Mouse (Mus musculus) testis, adult 2 months (tissue): ENCODE measurements around the gene Wdr54. TPM values are rescaled to one million over a fixed set of nuclear protein-coding genes. Genes with fewer than 3 reads are reported as not detected.

Experiments
- H3K27ac ChIP-seq: fragments of 200-500 bp; 2 replicates; pipeline ENCODE4 v1.5.1; 2012; ENCODE audit warnings: low read depth, low read length; ENCODE audit not compliant: control insufficient read depth, insufficient read depth
- H3K27me3 ChIP-seq: fragments of 200-500 bp; 2 replicates; pipeline ENCODE4 v1.6.1; 2012; ENCODE audit warnings: mild to moderate bottlenecking, low read length, moderate library complexity; ENCODE audit not compliant: control insufficient read depth, insufficient read depth
- H3K36me3 ChIP-seq: fragments of 200-500 bp; 2 replicates; pipeline ENCODE4 v1.6.1; 2012; ENCODE audit warnings: mild to moderate bottlenecking, low read length; ENCODE audit not compliant: control insufficient read depth, insufficient read depth
- H3K4me1 ChIP-seq: fragments of 200-500 bp; 2 replicates; pipeline ENCODE4 v1.6.1; 2012; ENCODE audit warnings: low read length; ENCODE audit not compliant: control insufficient read depth, insufficient read depth
- H3K4me3 ChIP-seq: fragments of 200-500 bp; 2 replicates; pipeline ENCODE4 v1.5.1; 2012; ENCODE audit warnings: low read depth, mild to moderate bottlenecking, low read length, moderate library complexity, mixed read lengths; ENCODE audit not compliant: control insufficient read depth
- CTCF ChIP-seq: fragments of 200-500 bp; IDR thresholded peaks from 2 replicates; pipeline ENCODE4 v1.5.1; 2012; ENCODE audit warnings: low read depth, mild to moderate bottlenecking, inconsistent platforms, low read length, moderate library complexity; ENCODE audit not compliant: control insufficient read depth, insufficient read depth, insufficient replicate concordance
- POLR2A ChIP-seq: fragments of 200-500 bp; IDR thresholded peaks from 2 replicates; pipeline ENCODE4 v1.6.1; 2012; ENCODE audit warnings: low read depth, mild to moderate bottlenecking, inconsistent platforms, low read length, moderate library complexity; ENCODE audit not compliant: control insufficient read depth
- polyA plus RNA-seq: library from polyadenylated mRNA; depleted of rRNA; stranded (reverse); fragments of >200 nt; gene quantifications from 2 replicates; pipeline ENCODE4 v1.2.3, GENCODE M21; 2012

Gene Wdr54
- polyA plus RNA-seq, 1 experiment, result 133 TPM

GRCm38 (mm10) chr6:83155552-83156238, 502 bp downstream of the Wdr54 start:
- Histone ChIP-seq H3K4me1 (peaks cover 6% of the 10 kb centered on the region; the same call in 1 of the 2 replicates), H3K36me3 (no peaks in the 10 kb centered on the region), H3K27me3 (no peaks in the 10 kb centered on the region), H3K4me3 (peak overlapping the region; percentile 98), H3K27ac (peak overlapping the region; percentile 50)
- TF ChIP-seq CTCF, result no peak
- TF ChIP-seq POLR2A, result no peak

- no peak overlapping the region for H3K27ac ChIP-seq
- peaks cover 6% of the 10 kb centered on the region; the same call in 1 of the 2 replicates for H3K4me1 ChIP-seq
- TF ChIP-seq POLR2A (no peak), CTCF (no peak)
- H3K36me3 ChIP-seq, result no peaks in the 10 kb centered on the region
- H3K4me3 ChIP-seq, result no peak overlapping the region
- H3K27me3 ChIP-seq, result no peaks in the 10 kb centered on the region
These were observed 2.7 kb downstream of the Wdr54 start for GRCm38 (mm10) chr6:83153485-83153884.

DNA sequence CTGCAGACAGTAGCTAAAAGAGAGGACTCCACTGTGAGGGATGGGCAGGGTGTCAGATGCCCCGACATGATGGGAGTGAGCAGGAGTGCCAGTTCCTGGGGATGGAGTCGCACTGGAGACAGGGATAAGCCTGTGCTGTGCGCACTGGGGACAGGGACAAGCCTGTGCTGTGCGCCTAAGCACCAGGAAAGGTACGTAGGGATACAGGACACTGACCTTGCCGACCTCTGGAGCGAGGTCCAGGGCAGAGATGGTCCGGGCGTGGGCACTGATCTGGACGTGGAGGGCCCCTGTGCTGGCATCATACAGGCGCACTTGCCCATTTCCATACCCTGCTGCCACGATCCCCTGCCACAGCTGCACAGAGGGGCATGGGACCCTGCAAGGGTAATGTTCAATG, 3.2 kb downstream of the Wdr54 start:
- no peak overlapping the region for H3K27ac ChIP-seq
- H3K4me1 ChIP-seq, result peaks cover 6% of the 10 kb centered on the region; the same call in 1 of the 2 replicates
- H3K4me3 ChIP-seq, result no peak overlapping the region
- no peaks in the 10 kb centered on the region for H3K36me3 ChIP-seq
- H3K27me3 ChIP-seq, result no peaks in the 10 kb centered on the region
- TF ChIP-seq CTCF (no peak), POLR2A (no peak)

GRCm38 (mm10) chr6:83151721-83152120, 4.5 kb downstream of the Wdr54 start:
- TF ChIP-seq POLR2A, result no peak
- no peak for TF ChIP-seq CTCF
- H3K4me3 ChIP-seq, result no peak overlapping the region
- H3K36me3 ChIP-seq, result no peaks in the 10 kb centered on the region
- no peak overlapping the region for H3K27ac ChIP-seq
- H3K27me3 ChIP-seq, result no peaks in the 10 kb centered on the region
- H3K4me1 ChIP-seq, result peaks cover 6% of the 10 kb centered on the region; the same call in 1 of the 2 replicates

DNA sequence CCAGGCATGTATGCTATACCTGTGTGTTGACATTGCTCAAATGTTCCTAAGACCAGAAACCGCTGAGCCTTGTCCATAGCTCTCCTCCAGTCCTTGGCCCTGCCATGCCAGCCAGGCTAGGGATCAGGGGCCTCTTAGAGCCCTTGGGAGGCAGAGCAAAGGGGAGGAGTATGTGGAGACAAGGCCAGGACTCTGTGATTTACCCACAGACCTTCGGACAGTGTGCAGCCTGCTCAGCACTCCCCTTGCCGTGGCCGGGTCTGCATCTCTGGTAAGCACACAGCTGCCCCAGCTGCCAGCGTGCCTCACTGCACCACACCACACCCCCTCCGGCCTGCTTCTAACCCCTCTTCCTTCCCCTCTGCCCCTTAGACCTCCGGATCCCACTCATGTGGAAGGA, 8.9 kb downstream of the Wdr54 start:
- H3K4me1 ChIP-seq, result peaks cover 2% of the 10 kb centered on the region
- no peaks in the 10 kb centered on the region for H3K36me3 ChIP-seq
- no peak overlapping the region for H3K4me3 ChIP-seq
- no peak overlapping the region for H3K27ac ChIP-seq
- TF ChIP-seq POLR2A (no peak), CTCF (no peak)
- H3K27me3 ChIP-seq, result no peaks in the 10 kb centered on the region

DNA sequence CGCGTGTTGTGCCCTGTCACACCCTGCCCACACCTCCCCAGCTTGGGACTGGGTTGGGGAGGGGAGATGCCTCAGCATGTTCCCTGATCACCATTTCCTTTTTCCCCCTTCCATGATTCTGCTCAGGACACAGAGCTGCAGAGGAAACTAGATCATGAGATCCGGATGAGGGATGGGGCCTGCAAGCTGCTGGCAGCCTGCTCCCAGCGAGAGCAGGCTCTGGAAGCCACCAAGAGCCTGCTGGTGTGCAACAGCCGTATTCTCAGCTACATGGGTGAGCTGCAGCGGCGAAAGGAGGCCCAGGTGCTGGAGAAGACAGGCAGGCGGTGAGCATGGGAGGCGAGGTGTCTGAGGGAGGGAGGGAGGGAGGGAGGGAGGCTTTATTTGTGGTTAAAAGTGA, 10.4 kb downstream of the Wdr54 start:
- TF ChIP-seq CTCF (no peak), POLR2A (no peak)
- no peak overlapping the region for H3K4me3 ChIP-seq
- H3K4me1 ChIP-seq, result peaks cover 7% of the 10 kb centered on the region
- H3K27ac ChIP-seq, result no peak overlapping the region
- no peaks in the 10 kb centered on the region for H3K36me3 ChIP-seq
- H3K27me3 ChIP-seq, result no peaks in the 10 kb centered on the region

GRCm38 (mm10) chr6:83145209-83145608, 11.0 kb downstream of the Wdr54 start:
- no peaks in the 10 kb centered on the region for H3K27me3 ChIP-seq
- H3K4me3 ChIP-seq, result no peak overlapping the region
- no peak for TF ChIP-seq CTCF
- TF ChIP-seq POLR2A, result no peak
- peaks cover 7% of the 10 kb centered on the region for H3K4me1 ChIP-seq
- no peak overlapping the region for H3K27ac ChIP-seq
- H3K36me3 ChIP-seq, result no peaks in the 10 kb centered on the region

- Histone ChIP-seq H3K27ac (no peak overlapping the region), H3K4me3 (peak overlapping the region; percentile 28), H3K36me3 (no peaks in the 10 kb centered on the region), H3K27me3 (no peaks in the 10 kb centered on the region), H3K4me1 (peaks cover 12% of the 10 kb centered on the region)
- TF ChIP-seq CTCF (no peak), POLR2A (no peak)
These were observed 13.3 kb downstream of the Wdr54 start for GRCm38 (mm10) chr6:83142886-83143285.
